20 mouse cellular contexts compared by ENCODE assay signal in genomic region chr5:145218206-145218605, GRCm38 (mm10). TPM values are rescaled to one million over a fixed set of nuclear protein-coding genes. Genes with fewer than 3 reads are reported as not detected.
DNase-seq lines count a peak whose midpoint lies in the region; ATAC-seq and TF ChIP-seq lines count a peak whose summit lies in the region.
"Had no signal": no experiment of that assay in that cellular context is flagged by ENCODE, and none has a peak within 500 bp of the region (broad histone marks: within the 10 kb centered on the region; RNA-seq: fewer than 3 reads in every experiment).

No protein-coding gene starts in this region.

- no peak for ATAC-seq in liver, postnatal 0 days
- ATAC-seq in forebrain, postnatal 0 days = no peak
- ATAC-seq: forebrain, embryonic 16.5 days had no signal

- peak; percentile 77 for DNase-seq in kidney, adult 2 months
- DNase-seq in kidney, adult 11 months = no peak
- no peak for DNase-seq in liver, postnatal 0 days
- DNase-seq in liver (no peak), ZHBTc4 (ENCODE audit: low read depth, low spot score) (peak; percentile 22)
- DNase-seq in forebrain, postnatal 0 days = no peak
- no peak for DNase-seq in urinary bladder, postnatal 14 days (ENCODE audit: low spot score)
- DNase-seq: adrenal gland, postnatal 10 days; cerebellum, adult 11-12 months; cerebellum, adult 9-10 months; cerebellum, postnatal 36 days; gastrocnemius, postnatal 14 days; heart, adult 2 months had no signal

- no peaks in the 10 kb centered on the region for H3K27me3 ChIP-seq in kidney, adult 2 months (replicated peaks; ENCODE audit: control insufficient read depth, insufficient read depth, low read length)
- H3K27me3 ChIP-seq in liver, postnatal 0 days (ENCODE audit: insufficient read depth, low read length) = no peaks in the 10 kb centered on the region
- no peaks in the 10 kb centered on the region for H3K27me3 ChIP-seq in forebrain, postnatal 0 days (ENCODE audit: insufficient read depth, low read length)
- H3K27me3 ChIP-seq: embryonic facial prominence, embryonic 13.5 days; forebrain, embryonic 12.5 days; heart, embryonic 12.5 days had no signal

- H3K36me3 ChIP-seq in kidney, adult 2 months (ENCODE audit: control insufficient read depth, insufficient read depth, low read length) = peaks cover 1% of the 10 kb centered on the region; the same call in 1 of the 2 replicates
- H3K36me3 ChIP-seq in liver, postnatal 0 days (replicated peaks; ENCODE audit: insufficient read depth, low read length) = peaks cover 36% of the 10 kb centered on the region
- peaks cover 52% of the 10 kb centered on the region for H3K36me3 ChIP-seq in forebrain, postnatal 0 days (ENCODE audit: insufficient read depth)

- TF ChIP-seq POLR2A in kidney, adult 2 months (IDR thresholded peaks at IDR 0.05; ENCODE audit: low read depth, low read length) = no peak

- TF ChIP-seq EP300 in liver, postnatal 0 days (IDR thresholded peaks at IDR 0.05; ENCODE audit: low read depth) = no peak

- WGBS in kidney, adult 2 months = 81% methylated on average over 21 of the region's 21 CpGs
- 84% methylated on average over 21 of the region's 21 CpGs for WGBS in liver, postnatal 0 days (ENCODE audit: insufficient replicate concordance)
- 97% methylated on average over 21 of the region's 21 CpGs for WGBS in forebrain, postnatal 0 days

- no peak overlapping the region for H3K4me2 ChIP-seq in liver, postnatal 0 days (ENCODE audit: low read depth, low read length)
- H3K4me2 ChIP-seq in forebrain, postnatal 0 days (ENCODE audit: low read depth) = no peak overlapping the region
- H3K4me2 ChIP-seq: embryonic facial prominence, embryonic 13.5 days; forebrain, embryonic 12.5 days; heart, embryonic 12.5 days; hindbrain, embryonic 14.5 days had no signal

- H3K9me3 ChIP-seq in liver, postnatal 0 days (ENCODE audit: low read length) = no peaks in the 10 kb centered on the region
- no peaks in the 10 kb centered on the region for H3K9me3 ChIP-seq in forebrain, postnatal 0 days (ENCODE audit: low read length)
- H3K9me3 ChIP-seq: embryonic facial prominence, embryonic 13.5 days; forebrain, embryonic 12.5 days; G1E; heart, embryonic 12.5 days; hindbrain, embryonic 10.5 days had no signal

- TF ChIP-seq CTCF in kidney, adult 2 months (conservative IDR thresholded peaks at IDR 0.05; ENCODE audit: insufficient read depth, insufficient read length, low read depth, low read length) = no peak
- no peak for TF ChIP-seq CTCF in liver, postnatal 0 days (IDR thresholded peaks at IDR 0.05; ENCODE audit: low read depth)
- TF ChIP-seq CTCF in forebrain, postnatal 0 days (IDR thresholded peaks at IDR 0.05; ENCODE audit: low read depth) = no peak

- H3K9ac ChIP-seq in liver, postnatal 0 days (replicated peaks) = no peak overlapping the region
- H3K9ac ChIP-seq in forebrain, postnatal 0 days = no peak overlapping the region
- H3K9ac ChIP-seq: embryonic facial prominence, embryonic 13.5 days; forebrain, embryonic 12.5 days; heart, embryonic 12.5 days; hindbrain, embryonic 14.5 days had no signal

- no peak overlapping the region for H3K27ac ChIP-seq in kidney, adult 2 months (ENCODE audit: insufficient read depth, low read depth, low read length)
- H3K27ac ChIP-seq in liver, postnatal 0 days (ENCODE audit: low read depth) = peak overlapping the region; percentile 29; the same call in 1 of the 2 replicates
- H3K27ac ChIP-seq in forebrain, postnatal 0 days (ENCODE audit: low read depth, low read length) = no peak overlapping the region
- H3K27ac ChIP-seq: embryonic facial prominence, embryonic 13.5 days; forebrain, embryonic 12.5 days; heart, adult 2 months; hindbrain, embryonic 10.5 days; hindbrain, embryonic 14.5 days had no signal

- H3K4me1 ChIP-seq in kidney, adult 2 months (ENCODE audit: control insufficient read depth, insufficient read depth, low read length) = peaks cover 5% of the 10 kb centered on the region; the same call in 1 of the 2 replicates
- H3K4me1 ChIP-seq in liver, postnatal 0 days (ENCODE audit: insufficient read depth) = peaks cover 2% of the 10 kb centered on the region; the same call in 1 of the 2 replicates
- H3K4me1 ChIP-seq in forebrain, postnatal 0 days (ENCODE audit: insufficient read depth) = no peaks in the 10 kb centered on the region
- H3K4me1 ChIP-seq: embryonic facial prominence, embryonic 13.5 days; forebrain, embryonic 12.5 days; heart, embryonic 12.5 days; hindbrain, embryonic 10.5 days had no signal

- no peak overlapping the region for H3K4me3 ChIP-seq in kidney, adult 2 months (ENCODE audit: insufficient read depth, low read depth, low read length)
- no peak overlapping the region for H3K4me3 ChIP-seq in liver, postnatal 0 days (ENCODE audit: low read depth, low read length)
- no peak overlapping the region for H3K4me3 ChIP-seq in forebrain, postnatal 0 days (ENCODE audit: low read depth, low read length)
- H3K4me3 ChIP-seq: embryonic facial prominence, embryonic 13.5 days; forebrain, embryonic 12.5 days; heart, adult 2 months; heart, embryonic 12.5 days; hindbrain, embryonic 10.5 days had no signal

RNA-seq across cellular contexts. Expression of gene Zfp655, which starts 13.3 kb away (rescaled TPM):
- polyA plus RNA-seq in kidney, adult 2 months (2012; rRNA removed) = 15.5 and 18.4 TPM in 2 replicates
- polyA plus RNA-seq in liver, postnatal 0 days (2015; fragmentation: Nextera tagmentation; extraction: Ambion mirVana) = 25.4 and 27.4 TPM in 2 replicates
- 28.2 and 36.2 TPM in 2 replicates for total RNA-seq in forebrain, postnatal 0 days (2014; rRNA removed)
- polyA plus RNA-seq in forebrain, postnatal 0 days (2015; fragmentation: Nextera tagmentation; extraction: Ambion mirVana) = 23.9 and 25.7 TPM in 2 replicates

RNA-seq across cellular contexts. Expression of gene Zkscan5, which starts 13.8 kb away (rescaled TPM):
- 5.8 and 6.2 TPM in 2 replicates for polyA plus RNA-seq in kidney, adult 2 months (2012; rRNA removed)
- polyA plus RNA-seq in liver, postnatal 0 days (2015; fragmentation: Nextera tagmentation; extraction: Ambion mirVana) = 2.8 and 3.8 TPM in 2 replicates
- total RNA-seq in forebrain, postnatal 0 days (2014; rRNA removed) = 16.2 and 18.6 TPM in 2 replicates
- 11.3 and 12.2 TPM in 2 replicates for polyA plus RNA-seq in forebrain, postnatal 0 days (2015; fragmentation: Nextera tagmentation; extraction: Ambion mirVana)

RNA-seq across cellular contexts. Expression of gene Zkscan14, which starts 16.5 kb away (rescaled TPM):
- polyA plus RNA-seq in kidney, adult 2 months (2012; rRNA removed) = 3.8 and 3.9 TPM in 2 replicates
- 5.0 and 5.5 TPM in 2 replicates for polyA plus RNA-seq in liver, postnatal 0 days (2015; fragmentation: Nextera tagmentation; extraction: Ambion mirVana)
- 15.6 and 16.0 TPM in 2 replicates for total RNA-seq in forebrain, postnatal 0 days (2014; rRNA removed)
- 11.7 TPM in 2 replicates for polyA plus RNA-seq in forebrain, postnatal 0 days (2015; fragmentation: Nextera tagmentation; extraction: Ambion mirVana)

RNA-seq across cellular contexts. Expression of gene Atp5j2, which starts 26.3 kb away (rescaled TPM):
- 346 and 489 TPM in 2 replicates for polyA plus RNA-seq in kidney, adult 2 months (2012; rRNA removed)
- polyA plus RNA-seq in liver, postnatal 0 days (2015; fragmentation: Nextera tagmentation; extraction: Ambion mirVana) = 411 and 425 TPM in 2 replicates
- total RNA-seq in forebrain, postnatal 0 days (2014; rRNA removed) = 139 and 295 TPM in 2 replicates
- 570 and 702 TPM in 2 replicates for polyA plus RNA-seq in forebrain, postnatal 0 days (2015; fragmentation: Nextera tagmentation; extraction: Ambion mirVana)

RNA-seq across cellular contexts. Expression of gene Cpsf4, which starts 51.2 kb away (rescaled TPM):
- 19.2 and 19.9 TPM in 2 replicates for polyA plus RNA-seq in kidney, adult 2 months (2012; rRNA removed)
- 18.1 and 19.3 TPM in 2 replicates for polyA plus RNA-seq in liver, postnatal 0 days (2015; fragmentation: Nextera tagmentation; extraction: Ambion mirVana)
- 47.9 and 52.7 TPM in 2 replicates for total RNA-seq in forebrain, postnatal 0 days (2014; rRNA removed)
- polyA plus RNA-seq in forebrain, postnatal 0 days (2015; fragmentation: Nextera tagmentation; extraction: Ambion mirVana) = 38.1 and 39.2 TPM in 2 replicates

Comparison
In these comparisons a context has a peak if more than half of its experiments do, and no peak if none do; other contexts are left out.
1. DNase-seq: peak in kidney, adult 2 months (single experiment) and ZHBTc4 (single experiment); none in kidney, adult 11 months (single experiment), liver, postnatal 0 days (single experiment), liver (single experiment), forebrain, postnatal 0 days (single experiment) and urinary bladder, postnatal 14 days (single experiment).